Mouse (Mus musculus) adrenal gland, postnatal 25 days (tissue): Measurements from ENCODE around the gene Syvn1. TPM values are rescaled to one million over a fixed set of nuclear protein-coding genes. Genes with fewer than 3 reads are reported as not detected.

ENCODE experiments used
- DNase-seq: peaks from one replicate; pipeline ENCODE4 v3.0.0; 2021; ENCODE audit warnings: mixed read lengths
- long read RNA-seq: library from polyadenylated mRNA; stranded (forward); transcript quantifications from one replicate; pipeline ENCODE4 v2.0.0, GENCODE M21; 2021
- total RNA-seq: library from RNA; stranded (reverse); gene quantifications from 2 replicates; pipeline ENCODE4 v1.2.3, GENCODE M21; 2021

Gene Syvn1
- 59.7 and 65.6 TPM in 2 replicates for total RNA-seq
- long read RNA-seq, partial matches to known transcripts: 27 of 40 reads
- long read RNA-seq, other reads (novel, unspliced or antisense): 10 of 40 reads

DNA sequence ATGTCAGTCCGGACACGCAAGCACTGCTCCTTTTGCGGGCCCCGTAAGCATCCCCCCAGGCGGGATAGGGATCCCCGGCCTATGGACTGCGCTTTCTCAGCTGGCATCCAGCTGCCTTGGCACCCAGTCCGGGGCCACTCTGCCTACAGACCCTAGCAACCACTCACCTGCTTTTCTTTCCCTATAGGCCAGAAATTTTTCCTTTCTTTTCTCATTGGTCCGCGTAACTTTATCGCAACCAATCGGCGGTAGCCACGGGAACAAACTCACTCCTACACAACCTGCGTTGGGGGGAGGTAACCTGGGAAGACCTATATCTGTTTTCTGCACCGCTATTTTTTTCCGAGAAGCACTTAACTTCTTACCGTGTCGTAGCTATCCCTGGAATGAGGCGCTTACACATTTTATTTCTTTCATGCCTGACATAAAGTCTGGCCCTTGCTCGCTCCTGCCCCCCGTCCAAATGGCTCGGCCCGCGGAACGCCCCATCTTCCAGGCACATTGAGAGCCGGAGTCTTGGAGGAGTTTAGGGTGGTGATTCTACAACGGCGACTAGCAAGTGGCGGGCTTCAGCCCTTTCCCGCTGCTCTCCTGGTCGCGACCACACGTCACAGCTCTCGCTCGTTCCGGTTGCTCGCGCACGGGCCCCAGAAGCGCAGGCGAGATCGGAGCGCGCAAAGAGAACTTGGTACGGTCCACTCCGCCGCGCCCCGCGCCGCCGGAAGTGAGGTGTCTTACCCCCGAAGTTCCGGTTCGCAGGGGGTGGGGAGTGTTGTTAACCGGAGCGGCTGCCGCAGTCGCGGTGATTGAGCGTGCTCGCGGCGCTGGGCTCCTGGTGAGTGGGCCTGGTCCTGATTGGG lies at the start of gene Syvn1:
Syvn1 (plus strand) TSS at position 283 of the 860 bp plus-strand sequence.
- peak; percentile 89 for DNase-seq

DNA sequence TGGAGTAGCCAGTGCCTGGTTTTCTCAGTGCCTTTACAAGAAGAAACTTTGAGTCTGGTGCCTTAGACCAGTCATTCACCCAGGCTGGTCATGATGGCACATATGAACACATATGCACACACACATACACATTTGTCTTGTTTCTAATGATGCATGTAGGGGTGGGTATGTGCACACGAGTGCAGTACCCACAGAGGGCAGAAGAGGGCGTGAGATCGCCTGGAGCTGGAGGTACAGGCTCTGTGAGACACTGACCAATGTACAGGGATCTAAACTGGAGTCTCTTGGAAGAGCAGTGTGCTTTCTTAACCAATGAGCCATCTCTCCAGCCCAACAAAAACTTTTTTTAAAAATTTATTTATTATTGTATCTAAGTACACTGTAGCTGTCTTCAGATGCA lies 48.2 kb upstream of the Syvn1 start:
- DNase-seq: no peak

DNA sequence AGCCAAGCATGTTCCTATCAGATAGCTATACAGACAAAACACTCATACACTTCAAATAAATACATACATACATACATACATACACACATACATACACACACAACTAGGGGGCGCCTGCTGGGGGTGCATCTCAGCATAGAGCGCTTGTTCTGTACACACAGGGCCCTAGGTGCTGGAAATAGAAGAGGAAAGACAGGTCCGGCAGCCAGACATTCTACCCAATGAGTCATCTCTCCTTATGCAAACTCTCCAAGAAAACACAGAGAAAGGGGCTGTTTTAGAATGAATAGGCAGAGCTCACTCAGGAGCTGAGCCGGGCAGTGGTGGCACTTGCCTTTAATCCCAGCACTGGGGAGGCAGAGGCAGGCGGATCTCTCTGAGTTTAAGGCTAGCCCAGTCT lies 46.4 kb upstream of the Syvn1 start:
- no peak for DNase-seq

GRCm38 (mm10) chr19:6005541-6005940 lies 40.8 kb upstream of the Syvn1 start:
- no peak for DNase-seq

GRCm38 (mm10) chr19:6007013-6007412 lies 39.4 kb upstream of the Syvn1 start:
- DNase-seq: no peak

- no peak for DNase-seq
Observed at GRCm38 (mm10) chr19:6009137-6009536, 37.2 kb upstream of the Syvn1 start.

DNA sequence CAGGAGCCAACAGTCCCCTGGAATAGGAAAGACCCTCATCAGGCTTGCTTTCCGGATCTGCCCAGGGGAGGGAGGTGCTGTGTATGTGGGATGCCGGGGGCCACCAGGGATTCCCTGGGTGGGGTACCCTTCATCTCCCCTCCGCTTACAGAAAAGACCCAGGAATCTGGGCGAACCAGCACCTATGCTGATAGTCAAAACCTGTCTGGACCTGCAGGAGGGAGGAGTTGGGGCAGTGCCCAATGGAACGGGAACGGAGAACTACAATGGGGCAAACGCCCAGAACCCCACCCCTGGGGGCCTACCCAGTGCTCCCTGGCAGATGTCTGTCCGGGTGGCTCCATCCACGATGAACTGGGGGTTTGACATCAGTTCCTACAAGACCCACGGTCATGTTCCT lies 32.7 kb upstream of the Syvn1 start:
- DNase-seq: no peak

DNA sequence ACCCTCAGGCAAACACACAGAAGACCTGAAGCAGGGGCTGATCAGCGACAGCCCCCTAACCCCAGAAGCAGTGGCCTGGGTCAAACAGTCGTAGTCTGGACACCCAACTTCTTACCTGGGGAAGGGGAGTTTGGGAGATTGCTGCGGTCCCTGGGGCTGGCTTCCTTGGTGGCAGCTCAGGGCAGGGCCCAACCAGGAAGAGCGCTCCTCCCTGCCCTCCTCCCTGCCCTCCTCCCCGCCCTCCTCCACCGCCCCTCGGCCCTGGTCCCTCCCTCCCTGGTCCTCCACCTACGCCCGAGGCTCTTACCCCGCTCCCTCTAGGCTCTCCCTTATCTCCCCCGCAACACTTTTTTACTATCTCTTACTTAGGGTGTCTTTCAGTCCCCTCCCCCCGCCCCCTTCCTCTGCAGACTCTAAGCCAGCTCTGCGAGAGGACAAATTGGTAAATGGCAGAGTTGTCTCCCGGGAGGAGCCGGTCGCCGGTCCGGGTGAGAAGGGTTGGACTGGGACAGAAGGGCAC lies 31.3 kb upstream of the Syvn1 start:
- peak; percentile 69 for DNase-seq

GRCm38 (mm10) chr19:6015511-6016315 lies 30.7 kb upstream of the Syvn1 start, which contains the start of gene Capn1:
TSS of gene Capn1 (minus strand) at chr19:6015897.
- DNase-seq: peak; percentile 76

DNA sequence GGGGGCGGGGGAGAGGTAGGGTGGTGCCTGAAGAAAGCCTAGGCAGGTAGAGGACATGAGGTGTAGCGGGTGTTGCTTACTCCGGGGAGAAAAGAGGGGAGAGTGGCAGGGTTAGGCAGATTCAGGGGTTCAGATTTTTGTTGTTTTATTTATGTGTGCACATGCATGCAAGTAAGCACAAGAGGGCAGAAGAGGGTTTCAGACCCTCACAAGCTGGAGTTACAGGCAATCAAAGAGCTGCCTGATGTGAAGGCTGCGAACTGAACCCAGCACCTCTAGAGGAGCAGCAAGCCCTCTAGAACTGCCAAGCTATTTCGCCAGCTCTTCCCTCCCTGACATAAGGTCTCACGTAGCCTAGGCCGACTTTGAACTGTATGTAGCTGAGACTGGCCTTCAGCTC lies 29.8 kb upstream of the Syvn1 start:
- no peak for DNase-seq

GRCm38 (mm10) chr19:6018142-6019089 lies 28.0 kb upstream of the Syvn1 start:
- DNase-seq: peak; percentile 87

GRCm38 (mm10) chr19:6020276-6020675 lies 26.1 kb upstream of the Syvn1 start:
- no peak for DNase-seq

DNA sequence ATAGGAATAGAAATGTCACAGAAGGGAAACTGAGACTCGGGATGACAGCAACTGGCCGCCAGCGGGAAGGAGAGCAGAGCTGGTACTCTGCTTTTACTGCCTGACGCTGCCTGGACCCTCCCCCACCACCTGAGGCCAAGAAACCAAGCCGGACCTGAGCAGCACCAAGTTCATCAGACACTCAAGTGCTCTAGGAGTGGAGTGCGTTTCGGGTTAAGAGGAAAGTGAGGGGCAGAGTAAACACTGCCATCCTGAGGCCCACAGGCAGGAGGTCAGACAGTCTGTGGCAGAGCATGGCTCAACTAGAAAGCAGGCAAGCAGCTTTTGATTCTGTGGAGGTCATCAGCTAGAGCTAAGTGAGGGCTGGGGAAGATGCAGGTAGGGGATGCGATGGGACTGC lies 23.3 kb upstream of the Syvn1 start:
- no peak for DNase-seq

GRCm38 (mm10) chr19:6023930-6024329 lies 22.4 kb upstream of the Syvn1 start:
- peak; percentile 50 for DNase-seq

DNA sequence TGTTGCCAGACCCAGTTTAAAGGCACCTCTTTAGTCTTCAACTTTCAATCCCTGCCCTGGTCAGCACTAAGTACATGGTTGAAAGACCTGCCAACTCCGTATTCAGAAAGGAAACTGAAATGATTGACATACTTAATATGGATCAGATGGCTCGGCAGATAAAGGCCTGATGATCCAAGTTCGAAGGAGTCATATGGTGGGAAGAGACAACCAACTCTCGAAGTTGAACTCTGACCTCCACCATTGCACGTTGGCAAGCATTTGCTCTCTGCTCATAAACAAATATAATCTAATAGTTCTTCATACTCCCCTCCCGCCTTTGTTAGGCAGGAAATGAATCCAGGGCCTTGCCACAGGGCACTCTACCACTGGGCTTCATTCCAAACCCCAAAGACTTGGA lies 17.4 kb upstream of the Syvn1 start:
- DNase-seq: no peak

GRCm38 (mm10) chr19:6029426-6029825 lies 16.9 kb upstream of the Syvn1 start:
- DNase-seq: no peak

- DNase-seq: no peak
Observed at GRCm38 (mm10) chr19:6030520-6031280, 15.7 kb upstream of the Syvn1 start.

DNA sequence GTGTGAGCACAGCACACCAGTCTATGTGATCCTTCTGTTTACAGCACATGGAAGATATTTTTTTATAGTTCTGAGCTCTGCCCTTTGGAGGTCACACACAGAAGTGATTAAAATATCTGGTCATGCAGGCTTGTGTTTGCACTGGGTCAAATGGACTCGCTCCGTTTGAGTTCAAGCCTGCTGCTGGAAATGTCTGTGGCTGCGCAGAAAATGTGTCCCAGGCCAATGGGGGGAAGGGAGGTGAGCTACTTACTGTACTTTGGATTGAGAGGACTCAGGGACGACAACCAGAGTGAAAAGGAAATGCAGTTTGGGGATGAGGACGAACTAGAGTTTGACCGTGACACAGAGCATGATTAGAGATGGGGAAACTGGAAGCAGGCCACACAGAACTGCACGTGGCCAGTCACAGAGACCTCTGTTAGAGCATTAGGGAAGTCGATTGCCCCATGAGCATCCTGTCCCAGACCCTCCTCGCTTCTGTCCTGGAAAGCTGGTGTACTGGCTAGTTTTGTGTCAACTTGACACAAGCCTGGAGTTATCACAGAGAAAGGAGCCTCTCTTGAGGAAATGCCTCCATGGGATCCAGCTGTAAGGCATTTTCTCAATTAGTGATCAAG lies 10.3 kb upstream of the Syvn1 start:
- no peak for DNase-seq

DNA sequence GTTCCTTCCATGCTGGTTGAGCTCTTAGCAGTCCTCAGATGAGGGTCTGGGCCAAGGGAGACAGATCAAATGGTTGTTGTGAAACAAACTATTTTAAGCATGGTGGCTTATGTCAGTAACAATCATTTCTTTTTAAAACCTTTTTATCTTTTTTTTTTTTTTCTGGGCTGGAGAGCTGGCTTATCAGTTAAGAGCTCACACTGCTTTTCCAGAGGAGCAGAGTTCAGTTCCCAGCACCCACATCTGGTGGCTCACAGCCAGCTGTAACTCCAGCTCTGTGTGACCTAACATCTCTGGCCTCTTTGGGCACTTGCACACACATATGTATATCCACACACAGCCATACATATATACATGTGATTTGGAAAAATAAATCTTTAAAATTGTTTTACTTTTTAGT lies 8.7 kb upstream of the Syvn1 start:
- DNase-seq: no peak

DNA sequence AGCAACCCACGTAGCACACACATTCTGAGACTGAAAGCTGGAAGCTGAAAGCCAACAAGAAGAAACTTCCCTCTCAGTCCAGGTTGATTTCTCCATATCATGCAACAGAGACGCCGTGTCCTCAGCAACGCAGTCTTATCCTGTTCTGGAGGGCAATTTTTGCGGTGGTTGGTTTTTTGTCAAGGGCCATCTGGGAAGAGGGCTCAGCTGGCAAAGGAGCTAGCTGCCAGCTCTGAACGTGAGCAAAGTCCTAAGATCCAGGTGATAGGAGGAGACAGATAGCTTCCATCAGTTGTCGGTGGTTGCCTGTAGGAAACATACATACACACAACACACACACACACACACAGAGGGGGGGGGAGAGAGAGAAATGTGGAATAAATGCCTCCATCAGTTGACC lies 8.1 kb upstream of the Syvn1 start:
- DNase-seq: no peak

GRCm38 (mm10) chr19:6040002-6040401 lies 6.4 kb upstream of the Syvn1 start:
- no peak for DNase-seq
